Mouse (Mus musculus) liver, postnatal 0 days (tissue): ENCODE results near the gene Btc.

Source experiments
- CTCF ChIP-seq: sonication (generic); IDR thresholded peaks from 2 replicates; pipeline ENCODE4 v1.5.1; 2016; ENCODE audit warnings: antibody characterized with exemption, low read depth
- EP300 ChIP-seq: IDR thresholded peaks from 2 replicates; pipeline ENCODE4 v1.6.1; 2016; ENCODE audit warnings: antibody characterized with exemption, low read depth, mild to moderate bottlenecking

DNA sequence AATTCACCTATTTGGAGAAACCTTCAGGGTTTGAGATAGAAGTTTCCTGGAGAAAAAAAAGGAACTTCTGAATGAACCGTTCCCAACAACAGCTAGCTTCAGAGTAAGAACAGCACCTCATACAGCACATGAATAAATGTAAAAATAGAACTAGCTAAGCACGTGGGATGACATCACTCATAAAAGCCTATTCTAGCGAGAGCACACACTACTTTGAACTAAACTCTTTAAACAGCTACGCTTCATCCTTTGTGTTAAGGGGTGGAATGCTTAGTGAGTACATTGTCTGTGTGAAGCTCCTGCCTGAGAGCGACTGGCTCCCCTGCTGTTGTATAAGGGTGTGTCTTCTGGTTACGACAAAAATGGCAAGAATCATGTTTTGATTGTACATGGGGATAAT, 33.8 kb upstream of the Btc start:
- TF ChIP-seq CTCF: no peak
- no peak for TF ChIP-seq EP300
